Mouse (Mus musculus) kidney, adult 9 months (tissue): ENCODE data around the gene Aldh16a1.
"Not testable (repeated sequence)": the region's sequence is repeated elsewhere in the genome, so short reads cannot be mapped to it uniquely, and the experiment has no call there.

ENCODE experiments used
- DNase-seq: peaks from one replicate; pipeline ENCODE4 v3.0.0; 2022

The Aldh16a1 gene

GRCm38 (mm10) chr7:45110089-45110488 is 44.3 kb downstream of the Aldh16a1 start:
- not testable (repeated sequence) for DNase-seq

- no peak for DNase-seq
These were observed 47.2 kb downstream of the Aldh16a1 start for GRCm38 (mm10) chr7:45107052-45107645.

GRCm38 (mm10) chr7:45106441-45106840 is 47.9 kb downstream of the Aldh16a1 start:
- no peak for DNase-seq

- no peak for DNase-seq
These were observed 48.9 kb downstream of the Aldh16a1 start for GRCm38 (mm10) chr7:45105491-45105890.

- DNase-seq: no peak
These were observed 49.4 kb downstream of the Aldh16a1 start for GRCm38 (mm10) chr7:45104941-45105340.

GRCm38 (mm10) chr7:45103652-45104180 is 50.7 kb downstream of the Aldh16a1 start, which contains the start of gene Fcgrt:
Gene Fcgrt, minus strand, starts transcription at chr7:45103851.
- DNase-seq: peak; percentile 98

GRCm38 (mm10) chr7:45102940-45103585 is 51.3 kb downstream of the Aldh16a1 start:
- peak; percentile 74 for DNase-seq

GRCm38 (mm10) chr7:45102441-45102840 is 51.9 kb downstream of the Aldh16a1 start:
- DNase-seq: no peak

GRCm38 (mm10) chr7:45100046-45100445 is 54.3 kb downstream of the Aldh16a1 start:
- DNase-seq: no peak

- no peak for DNase-seq
These were observed 55.7 kb downstream of the Aldh16a1 start for GRCm38 (mm10) chr7:45098541-45099240.

GRCm38 (mm10) chr7:45097479-45097878 is 56.9 kb downstream of the Aldh16a1 start:
- peak; percentile 56 for DNase-seq

GRCm38 (mm10) chr7:45095965-45096364 is 58.4 kb downstream of the Aldh16a1 start:
- DNase-seq: not testable (repeated sequence)

- DNase-seq: no peak
These were observed 59.0 kb downstream of the Aldh16a1 start for GRCm38 (mm10) chr7:45095367-45095766.

- DNase-seq: no peak
These were observed 60.3 kb downstream of the Aldh16a1 start for GRCm38 (mm10) chr7:45094121-45094520.

GRCm38 (mm10) chr7:45093516-45093905 is 60.9 kb downstream of the Aldh16a1 start:
- DNase-seq: no peak

GRCm38 (mm10) chr7:45092828-45093515 is 61.4 kb downstream of the Aldh16a1 start:
- no peak for DNase-seq

GRCm38 (mm10) chr7:45092048-45092447 is 62.3 kb downstream of the Aldh16a1 start, which contains the start of gene Rcn3:
Gene Rcn3, minus strand, starts transcription at chr7:45092221.
- peak; percentile 56 for DNase-seq

GRCm38 (mm10) chr7:45091001-45091990 is 63.1 kb downstream of the Aldh16a1 start:
- DNase-seq: no peak
